Mouse (Mus musculus) kidney, embryonic 15.5 days (tissue): ENCODE data around the gene Junb. TPM values are rescaled to one million over a fixed set of nuclear protein-coding genes. Genes with fewer than 3 reads are reported as not detected.

Source experiments
- ATAC-seq: fragments of 200-750 bp; cut with Nextera tagmentation; replicated peaks from 2 replicates; pipeline ENCODE4 v1.8.0; 2017; ENCODE audit warnings: moderate TSS enrichment; ENCODE audit not compliant: low FRiP score
- H3K27ac ChIP-seq: fragments of 300-500 bp; sonication (generic); 2 replicates; pipeline ENCODE4 v1.5.1; 2015; ENCODE audit warnings: mild to moderate bottlenecking, inconsistent platforms
- H3K27me3 ChIP-seq: fragments of 300-500 bp; sonication (generic); 2 replicates; pipeline ENCODE4 v1.6.1; 2015; ENCODE audit warnings: inconsistent platforms
- H3K36me3 ChIP-seq: fragments of 300-500 bp; sonication (generic); 2 replicates; pipeline ENCODE4 v1.6.1; 2015; ENCODE audit warnings: inconsistent platforms
- H3K4me1 ChIP-seq: fragments of 300-500 bp; sonication (generic); 2 replicates; pipeline ENCODE4 v1.6.1; 2015; ENCODE audit warnings: inconsistent platforms
- H3K4me2 ChIP-seq: fragments of 300-500 bp; sonication (generic); 2 replicates; pipeline ENCODE4 v1.6.1; 2015; ENCODE audit warnings: moderate library complexity, mild to moderate bottlenecking, inconsistent platforms
- H3K4me3 ChIP-seq: fragments of 300-500 bp; sonication (generic); replicated peaks from 2 replicates; pipeline ENCODE4 v1.5.1; 2015; ENCODE audit warnings: mild to moderate bottlenecking, inconsistent platforms
- H3K9ac ChIP-seq: fragments of 300-500 bp; sonication (generic); 2 replicates; pipeline ENCODE4 v1.6.1; 2015; ENCODE audit warnings: mild to moderate bottlenecking, inconsistent platforms
- H3K9me3 ChIP-seq: fragments of 300-500 bp; sonication (generic); replicated peaks from 2 replicates; pipeline ENCODE4 v1.6.1; 2016; ENCODE audit warnings: inconsistent platforms
- WGBS: fragments of 180-500 bp; shearing (Covaris S2); methylation state at CpG from one replicate; pipeline ENCODE4 v1.1.7; 2015; ENCODE audit warnings: mixed read lengths; 5-methylcytosine and 5-hydroxymethylcytosine counted together
- microRNA-seq: library from miRNA; unstranded; fragments of <30 nt; microRNA quantifications from one replicate; pipeline ENCODE4, GENCODE M21; 2016
- polyA plus RNA-seq: library from polyadenylated mRNA; unstranded; fragments of >200 nt; fragmentation: Nextera tagmentation; extraction: Ambion mirVana; gene quantifications from 2 replicates; pipeline ENCODE4 v1.2.1, GENCODE M21; 2015

Gene Junb
- polyA plus RNA-seq, 1 experiment from 2014 or later, result 9.6 TPM

DNA sequence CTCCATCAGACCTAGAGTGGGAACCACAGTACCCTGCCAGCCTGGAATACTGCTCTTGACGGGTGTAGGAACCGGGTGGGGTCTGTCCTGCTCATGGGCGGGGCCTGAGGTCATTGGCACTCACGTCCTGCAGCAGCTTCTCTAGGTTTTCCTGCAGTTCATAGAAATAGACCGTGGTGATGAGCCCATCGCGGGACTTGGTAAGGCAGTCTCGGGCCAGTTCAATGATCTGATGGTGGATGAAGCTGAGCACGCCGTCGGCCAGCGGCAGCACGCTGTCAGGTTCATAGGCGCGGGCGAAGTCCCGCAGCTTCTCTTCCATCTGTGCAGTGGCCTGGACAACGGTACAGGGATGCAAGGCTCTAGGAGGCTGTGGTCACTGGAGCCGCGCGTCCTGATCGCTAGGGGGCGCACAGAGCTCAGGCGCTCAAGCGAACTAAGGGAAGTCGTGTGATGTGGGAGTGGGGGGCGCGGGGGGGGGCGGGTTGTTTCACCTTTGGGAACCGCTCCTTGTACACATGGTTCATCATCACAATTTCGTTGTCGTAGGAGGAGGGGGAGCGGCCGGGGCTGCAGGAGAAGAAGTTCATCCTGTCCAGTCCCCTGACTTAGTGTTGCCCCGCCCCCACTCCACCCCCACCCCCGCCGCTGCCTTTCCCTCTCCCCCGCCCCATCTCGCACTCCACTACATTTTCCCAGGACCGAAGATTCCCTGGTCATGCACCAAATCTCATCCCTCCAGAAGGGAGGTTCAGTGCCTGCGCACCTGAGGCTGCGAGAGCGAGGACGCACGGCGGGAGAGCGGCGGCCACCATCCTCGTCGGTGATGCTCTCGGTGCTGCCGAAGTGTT lies 49.8 kb downstream of the Junb start:
- Histone ChIP-seq H3K36me3 (no peaks in the 10 kb centered on the region), H3K4me1 (peaks cover 10% of the 10 kb centered on the region), H3K4me2 (peak overlapping the region; percentile 72), H3K9ac (no peak overlapping the region), H3K27me3 (peaks cover 55% of the 10 kb centered on the region), H3K9me3 (no peaks in the 10 kb centered on the region), H3K27ac (no peak overlapping the region), H3K4me3 (peak overlapping the region; percentile 38)
- 3% methylated on average over 51 of the region's 52 CpGs for WGBS
- ATAC-seq, result peak; percentile 79

- no peak for ATAC-seq
- Histone ChIP-seq H3K9me3 (no peaks in the 10 kb centered on the region), H3K4me1 (peaks cover 10% of the 10 kb centered on the region), H3K4me3 (no peak overlapping the region), H3K4me2 (no peak overlapping the region), H3K9ac (no peak overlapping the region), H3K27me3 (peaks cover 55% of the 10 kb centered on the region), H3K27ac (no peak overlapping the region), H3K36me3 (no peaks in the 10 kb centered on the region)
- WGBS, result 90% methylated on average over 1 of the region's 1 CpGs
Observed at GRCm38 (mm10) chr8:84927513-84927912, 51.0 kb downstream of the Junb start.

- H3K4me3 ChIP-seq, result no peak overlapping the region
- ATAC-seq, result no peak
- peaks cover 10% of the 10 kb centered on the region for H3K4me1 ChIP-seq
- H3K27me3 ChIP-seq, result peaks cover 37% of the 10 kb centered on the region
- 68% methylated on average over 7 of the region's 7 CpGs for WGBS
- H3K9me3 ChIP-seq, result no peaks in the 10 kb centered on the region
- H3K9ac ChIP-seq, result no peak overlapping the region
- H3K27ac ChIP-seq, result no peak overlapping the region
- no peaks in the 10 kb centered on the region for H3K36me3 ChIP-seq
- no peak overlapping the region for H3K4me2 ChIP-seq
Observed at GRCm38 (mm10) chr8:84925557-84925956, 53.0 kb downstream of the Junb start.

Small RNA genes lying within 50 kb of the gene (microRNA-seq; reads per million reads assigned to microRNA genes)
- gene Gm24197, result not detected

Other genes with a start within 250 kb of the Junb start
- gene Nfix, start 178.4 kb downstream of the Junb start, polyA plus RNA-seq, result 14.2 and 15.5 TPM in 2 replicates
- gene Dand5, start 155.9 kb downstream of the Junb start, polyA plus RNA-seq, result 6.3 and 7.0 TPM in 2 replicates
- 52.6 and 53.0 TPM in 2 replicates for gene Gadd45gip1, start 147.2 kb downstream of the Junb start, polyA plus RNA-seq
- gene Rad23a, start 138.1 kb downstream of the Junb start, polyA plus RNA-seq, result 112 and 122 TPM in 2 replicates
- gene Calr, start 131.8 kb downstream of the Junb start, polyA plus RNA-seq, result 1,039 and 1,041 TPM in 2 replicates
- 102 and 103 TPM in 2 replicates for gene Farsa, start 121.7 kb downstream of the Junb start, polyA plus RNA-seq
- 66.5 and 70.3 TPM in 2 replicates for gene Syce2, start 106.6 kb downstream of the Junb start, polyA plus RNA-seq
- gene Gcdh, start 84.8 kb downstream of the Junb start, polyA plus RNA-seq, result 49.8 and 51.2 TPM in 2 replicates
- gene Klf1, start 76.8 kb downstream of the Junb start, polyA plus RNA-seq, result 3.4 and 7.2 TPM in 2 replicates
- gene Dnase2a, start 70.2 kb downstream of the Junb start, polyA plus RNA-seq, result 8.3 and 8.6 TPM in 2 replicates
- gene Mast1, start 41.4 kb downstream of the Junb start, polyA plus RNA-seq, result 0.40 and 0.48 TPM in 2 replicates
- gene Rtbdn, start 31.7 kb downstream of the Junb start, polyA plus RNA-seq, result 0.45 and 0.49 TPM in 2 replicates
- gene Gm49661, start 9.3 kb downstream of the Junb start, polyA plus RNA-seq, result not detected in 2 replicates
- gene Prdx2, start 9.1 kb downstream of the Junb start, polyA plus RNA-seq, result 808 and 824 TPM in 2 replicates
- gene Rnaseh2a, start 9.0 kb downstream of the Junb start, polyA plus RNA-seq, result 125 and 129 TPM in 2 replicates
- gene Hook2, start 11.9 kb upstream of the Junb start, polyA plus RNA-seq, result 25.3 and 27.0 TPM in 2 replicates
- gene Best2, start 35.8 kb upstream of the Junb start, polyA plus RNA-seq, result 0.10 TPM in 1 of 2 replicates, not detected in the other
- gene Asna1, start 46.6 kb upstream of the Junb start, polyA plus RNA-seq, result 133 and 143 TPM in 2 replicates
- 119 and 120 TPM in 2 replicates for gene Trir, start 48.1 kb upstream of the Junb start, polyA plus RNA-seq
- gene Tnpo2, start 58.2 kb upstream of the Junb start, polyA plus RNA-seq, result 25.8 and 30.0 TPM in 2 replicates
- gene Fbxw9, start 81.3 kb upstream of the Junb start, polyA plus RNA-seq, result 28.9 and 32.1 TPM in 2 replicates
- gene Gm5741, start 89.3 kb upstream of the Junb start, polyA plus RNA-seq, result 0.66 and 0.82 TPM in 2 replicates
- gene Dhps, start 93.0 kb upstream of the Junb start, polyA plus RNA-seq, result 68.8 and 72.3 TPM in 2 replicates
- 141 TPM in 2 replicates for gene Wdr83os, start 102.0 kb upstream of the Junb start, polyA plus RNA-seq
- gene Wdr83, start 102.6 kb upstream of the Junb start, polyA plus RNA-seq, result 43.3 and 45.1 TPM in 2 replicates
- gene Man2b1, start 104.6 kb upstream of the Junb start, polyA plus RNA-seq, result 39.2 and 41.5 TPM in 2 replicates
- 2.0 and 2.6 TPM in 2 replicates for gene Zfp791, start 144.4 kb upstream of the Junb start, polyA plus RNA-seq
- not detected in 2 replicates for gene Cks1brt, start 173.2 kb upstream of the Junb start, polyA plus RNA-seq
- gene Olfr371, start 247.3 kb upstream of the Junb start, polyA plus RNA-seq, result not detected in 2 replicates